Mouse (Mus musculus): ENCODE measurements around the gene Irf2bpl.

GRCm38 (mm10) chr12:86876981-86877380, 7.6 kb downstream of the Irf2bpl start:
- TF ChIP-seq CEBPB (IDR thresholded peaks at IDR 0.05; ENCODE audit: low read depth) (no peak), MAX (IDR thresholded peaks at IDR 0.05) (no peak), CTCF (IDR thresholded peaks at IDR 0.05; ENCODE audit: control insufficient read depth, insufficient read depth, insufficient read length) (no peak), MYOD1 (IDR thresholded peaks at IDR 0.05; ENCODE audit: control insufficient read depth, insufficient read length, low read depth) (no peak)

Measured in C2C12 (cell line).